Mouse (Mus musculus) G1E-ER4 (cell line): Measurements from ENCODE around the gene Mpzl1. TPM values are rescaled to one million over a fixed set of nuclear protein-coding genes. Genes with fewer than 3 reads are reported as not detected.

Experiments
- GATA1 ChIP-seq: IDR thresholded peaks from one replicate; pipeline ENCODE4 v1.8.0; 2012; ENCODE audit warnings: low read length, inconsistent platforms
- polyA plus RNA-seq: library from polyadenylated mRNA; stranded (reverse); fragments of >175 nt; gene quantifications from 2 replicates; pipeline ENCODE4 v1.2.3, GENCODE M21; 2012

Gene Mpzl1
- polyA plus RNA-seq = 4.2 and 8.3 TPM in 2 replicates

DNA sequence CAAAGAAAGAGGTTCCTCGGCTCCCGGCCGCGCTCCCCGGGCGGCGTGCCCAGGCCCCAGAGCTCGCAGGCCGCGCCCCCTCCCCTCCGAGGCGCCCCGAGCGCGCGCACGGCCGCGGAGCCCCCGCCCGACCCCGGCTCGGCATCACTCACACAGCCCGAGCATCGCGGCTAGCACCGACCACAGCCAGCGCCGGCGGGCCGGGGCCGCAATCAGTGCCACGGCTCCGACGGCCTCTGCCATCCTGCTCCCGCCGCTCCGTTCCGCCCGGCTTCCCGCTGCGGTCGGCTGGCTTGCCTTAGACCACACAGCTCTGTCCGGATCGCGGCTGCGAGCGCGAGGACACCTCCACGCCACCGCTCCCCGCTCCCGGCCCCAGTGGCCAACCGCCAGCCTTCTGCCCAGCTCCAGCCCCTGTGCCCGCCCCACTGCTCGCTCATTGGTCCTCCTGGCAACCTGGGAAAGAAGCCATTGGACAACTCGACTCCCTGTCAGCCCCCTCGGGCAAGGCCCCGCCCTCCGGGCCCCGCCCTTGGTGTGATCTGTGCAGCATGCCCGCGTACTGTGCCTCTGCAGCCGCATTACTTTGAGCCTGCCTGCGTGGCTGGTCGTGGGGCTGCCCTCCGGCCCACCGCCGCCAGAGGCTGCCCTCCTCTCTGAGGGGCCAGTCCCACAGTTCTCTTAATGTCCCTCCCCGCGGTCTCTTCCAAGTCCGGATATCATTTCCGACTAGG, at the start of gene Mpzl1:
Gene Mpzl1 (minus strand): TSS at position 388 of the 734 bp plus-strand sequence.
- TF ChIP-seq GATA1 = no peak

GRCm38 (mm10) chr1:165682056-165682853, 47.9 kb upstream of the Mpzl1 start:
- TF ChIP-seq GATA1 = no peak

DNA sequence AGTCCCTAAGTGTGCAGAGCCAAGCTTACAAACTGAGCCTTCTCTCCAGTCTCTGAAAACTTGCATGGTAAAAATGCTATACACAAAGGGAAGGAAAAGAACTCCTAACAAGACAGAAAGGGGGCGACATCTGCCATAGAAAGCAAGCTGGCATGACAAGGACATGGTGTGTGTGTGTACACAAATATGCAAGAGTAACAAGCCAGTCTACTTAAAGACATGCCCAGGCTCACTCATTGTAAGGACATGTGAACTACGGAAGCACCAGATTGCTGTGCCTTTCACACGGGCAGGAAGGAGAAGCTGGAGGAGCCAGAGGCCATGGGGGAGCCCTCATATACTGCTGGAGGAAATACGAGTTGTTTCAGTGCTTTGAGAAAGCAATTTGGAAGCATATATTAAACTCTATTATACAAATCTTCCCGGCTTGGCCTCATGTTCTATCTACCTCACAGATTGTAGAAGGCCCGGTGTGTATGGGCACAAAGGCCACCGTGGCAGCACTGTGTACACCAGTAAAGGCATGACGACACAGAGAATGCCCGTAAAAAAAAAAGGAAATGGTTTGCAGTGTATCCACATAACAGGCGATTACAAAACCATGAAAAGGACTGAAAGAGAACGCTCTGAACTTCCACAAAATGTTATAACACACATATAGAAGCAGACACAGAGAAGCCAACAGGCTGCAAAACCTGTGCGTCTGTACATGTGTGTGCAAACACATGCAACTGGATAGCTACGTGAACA, 46.9 kb upstream of the Mpzl1 start:
- no peak for TF ChIP-seq GATA1

- no peak for TF ChIP-seq GATA1
Measured at GRCm38 (mm10) chr1:165679618-165679997, 45.3 kb upstream of the Mpzl1 start.

DNA sequence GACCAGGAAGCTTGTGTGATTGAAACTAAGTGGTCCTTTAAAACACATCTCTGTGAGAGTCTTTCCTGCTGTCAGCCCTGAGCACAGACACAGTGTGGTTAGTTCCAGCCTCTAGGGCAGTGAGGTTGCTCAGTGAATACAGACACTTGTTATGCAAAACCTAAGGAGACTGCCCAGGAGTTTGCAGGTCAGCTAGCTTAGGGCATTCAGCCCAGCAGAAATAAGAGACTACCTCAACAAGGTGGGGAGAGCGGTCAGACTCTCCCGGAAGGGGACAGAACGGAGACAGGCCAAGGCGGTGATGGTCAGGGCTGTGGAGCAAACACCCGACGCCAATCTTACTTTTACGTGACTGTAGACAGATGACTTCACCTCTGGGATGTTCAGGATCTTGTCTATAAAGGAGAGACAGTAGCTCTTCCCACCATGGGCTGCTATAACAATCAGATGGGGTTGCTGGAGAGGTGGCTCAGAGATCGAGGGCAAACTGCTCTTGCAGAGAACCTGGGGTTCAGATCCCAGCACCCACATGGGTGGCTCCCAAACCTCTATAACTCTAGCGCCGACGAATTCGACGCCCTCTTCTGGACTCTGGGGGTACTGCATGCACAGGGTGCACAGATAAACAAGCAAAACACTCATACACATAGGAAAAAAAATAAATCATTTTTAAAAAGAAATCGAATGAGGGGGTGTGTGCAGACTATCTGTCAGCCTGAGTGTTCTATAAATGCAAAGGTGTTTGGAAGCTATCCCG, 44.7 kb upstream of the Mpzl1 start:
- no peak for TF ChIP-seq GATA1

- no peak for TF ChIP-seq GATA1
Measured at GRCm38 (mm10) chr1:165677558-165677957, 43.2 kb upstream of the Mpzl1 start.

GRCm38 (mm10) chr1:165676993-165677392, 42.7 kb upstream of the Mpzl1 start:
- TF ChIP-seq GATA1 = no peak

DNA sequence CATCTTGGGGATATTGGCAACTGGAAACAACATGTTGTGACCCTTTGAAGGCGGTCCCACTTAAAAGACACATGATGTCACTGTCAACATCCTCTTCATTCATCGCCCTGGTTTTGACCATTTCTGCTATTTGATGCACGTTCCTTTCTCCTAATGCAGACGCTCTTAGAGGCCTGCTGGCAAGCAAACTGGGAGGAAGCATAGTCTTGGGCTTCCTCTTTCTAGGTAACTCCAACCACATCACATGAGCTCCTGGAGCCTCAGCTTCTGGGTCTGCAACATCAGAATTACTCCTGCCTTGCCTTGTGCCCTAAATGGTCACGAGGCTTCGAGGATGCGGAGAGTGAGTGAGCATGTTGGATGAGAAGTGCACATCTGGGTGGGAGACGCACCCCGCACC, 40.8 kb upstream of the Mpzl1 start:
- no peak for TF ChIP-seq GATA1

DNA sequence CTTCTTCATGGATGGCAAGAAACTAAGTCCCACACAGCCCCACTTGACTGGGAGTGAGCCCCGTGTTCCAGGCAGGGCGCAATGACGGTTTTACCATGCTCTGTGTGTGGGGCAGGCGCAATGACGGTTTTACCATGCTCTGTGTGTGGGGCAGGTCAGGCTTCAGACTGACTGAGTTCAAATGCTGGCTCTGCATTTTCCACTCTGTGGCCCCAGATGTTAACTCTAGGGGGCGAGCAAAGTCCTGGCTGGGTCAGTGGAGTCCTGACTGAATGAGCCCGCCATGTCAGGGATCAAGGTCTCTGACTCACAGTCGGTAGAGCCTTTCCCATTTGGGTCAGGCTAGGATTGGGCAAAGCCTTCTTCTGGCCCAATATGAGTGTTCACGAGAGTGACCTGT, 38.0 kb upstream of the Mpzl1 start:
- no peak for TF ChIP-seq GATA1

DNA sequence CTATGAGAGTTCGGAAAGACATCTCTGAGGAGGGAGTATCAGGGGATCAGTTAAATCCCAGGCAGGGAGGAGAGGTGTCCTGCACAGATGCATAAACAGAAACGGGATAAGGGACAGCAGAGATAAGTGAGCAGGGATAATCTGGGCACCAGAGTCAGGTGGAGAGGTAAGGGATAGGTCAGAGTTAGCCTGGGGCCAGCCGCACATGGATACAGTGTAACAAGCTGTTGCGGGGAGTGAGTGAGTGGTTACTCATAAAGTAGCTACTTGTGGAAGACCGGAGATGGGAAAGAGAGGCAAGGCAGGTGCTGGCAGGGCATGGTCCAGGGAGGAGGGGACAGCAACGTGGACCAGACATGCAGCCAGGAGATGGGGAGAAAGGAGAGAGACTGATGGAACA, 35.7 kb upstream of the Mpzl1 start:
- no peak for TF ChIP-seq GATA1

DNA sequence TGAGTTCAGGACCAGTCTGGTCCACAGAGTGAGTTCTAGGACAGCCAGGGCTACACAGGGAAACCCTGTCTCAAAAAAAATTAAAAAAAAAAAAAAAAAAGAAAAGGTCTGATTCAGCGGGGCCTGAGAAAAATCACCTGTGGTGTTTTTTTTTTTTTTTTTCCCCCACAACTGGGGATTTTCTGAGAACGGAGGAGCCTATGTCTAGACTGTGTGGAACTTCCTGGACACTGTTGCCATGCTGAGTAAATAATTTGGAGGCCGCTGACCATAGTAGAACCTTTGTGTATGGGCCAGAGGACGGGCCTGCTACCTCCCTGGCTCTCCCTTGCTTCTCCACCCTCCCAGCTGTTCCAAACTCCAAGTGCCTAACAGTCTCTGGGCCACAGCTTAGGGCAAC, 34.6 kb upstream of the Mpzl1 start:
- TF ChIP-seq GATA1 = no peak

GRCm38 (mm10) chr1:165667380-165667779, 33.0 kb upstream of the Mpzl1 start:
- TF ChIP-seq GATA1 = no peak

DNA sequence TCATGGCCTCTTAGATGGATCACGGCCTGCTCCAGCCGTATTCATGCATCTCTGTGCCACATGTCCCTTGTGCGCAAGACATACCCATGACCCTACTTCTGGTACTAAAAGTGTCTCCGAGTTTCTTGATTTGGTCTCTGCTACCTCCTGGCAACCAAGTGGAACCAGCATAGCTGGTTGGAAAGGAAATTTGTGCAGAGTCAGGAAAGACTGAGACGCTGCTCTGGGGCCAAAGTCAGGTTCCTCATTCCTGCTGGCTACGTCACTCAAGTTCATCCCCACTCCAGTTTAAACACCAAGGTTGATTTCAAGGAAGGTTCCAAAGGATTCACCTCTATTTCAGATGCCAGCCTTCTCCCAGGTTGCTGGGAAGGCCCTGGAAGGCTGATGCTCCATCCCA, 32.6 kb upstream of the Mpzl1 start:
- no peak for TF ChIP-seq GATA1

DNA sequence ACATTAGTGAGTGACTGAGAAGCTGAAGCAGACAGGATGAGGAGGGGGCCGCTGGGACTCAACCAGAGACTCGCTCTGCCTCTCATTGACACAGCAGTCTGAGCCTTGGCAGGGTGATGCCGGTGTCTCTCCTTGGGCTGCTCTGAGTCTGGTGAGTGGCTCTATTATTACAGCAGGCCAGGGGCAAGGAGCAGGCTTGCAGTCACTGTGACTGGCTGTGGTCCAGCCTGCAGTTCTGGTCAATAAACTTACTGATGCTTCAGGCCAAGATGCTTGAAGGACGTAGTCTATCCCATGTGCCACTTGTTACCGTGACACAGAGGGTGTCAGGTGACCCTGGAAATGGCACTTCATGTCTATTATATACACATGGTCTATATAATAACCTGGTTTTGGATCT, 31.4 kb upstream of the Mpzl1 start:
- no peak for TF ChIP-seq GATA1

GRCm38 (mm10) chr1:165663277-165663676, 28.9 kb upstream of the Mpzl1 start:
- TF ChIP-seq GATA1 = no peak
